Mouse (Mus musculus): Measurements from ENCODE around the gene Olfr548-ps1.

Olfr548-ps1 gene

DNA sequence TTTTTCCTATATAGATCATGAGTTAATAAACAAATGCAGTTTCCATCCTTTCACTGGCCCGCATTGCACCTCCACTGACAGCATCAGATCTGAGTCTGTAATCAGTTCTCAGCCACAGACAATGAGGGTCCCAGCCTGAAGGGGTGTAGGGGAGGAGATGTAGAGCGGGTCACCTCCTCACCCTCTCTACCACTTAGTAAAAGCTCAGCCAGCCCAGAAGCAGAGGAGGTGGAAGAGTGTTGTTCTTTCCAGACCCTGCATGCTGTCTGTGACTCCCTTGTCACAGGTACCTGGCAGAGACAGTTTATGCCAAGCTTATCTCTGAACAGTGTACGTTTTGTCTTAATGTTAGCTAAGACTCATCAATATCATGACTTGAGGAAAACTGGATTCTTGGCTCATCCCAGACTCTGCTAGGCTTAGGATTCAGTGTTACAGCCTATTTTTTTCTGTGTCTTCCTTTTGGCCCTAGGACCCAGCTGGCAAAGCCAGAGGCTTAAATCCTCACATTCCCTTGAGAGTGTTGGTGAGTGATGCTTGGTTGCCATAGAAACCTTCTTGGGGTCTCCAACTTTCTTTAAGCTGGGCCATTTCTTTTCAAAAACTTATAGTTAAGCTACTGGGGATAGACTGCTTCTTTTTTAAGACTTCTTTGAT lies 32.6 kb downstream of the Olfr548-ps1 start:
- no peak for DNase-seq (ENCODE audit: low spot score in 2 of 2)

DNA sequence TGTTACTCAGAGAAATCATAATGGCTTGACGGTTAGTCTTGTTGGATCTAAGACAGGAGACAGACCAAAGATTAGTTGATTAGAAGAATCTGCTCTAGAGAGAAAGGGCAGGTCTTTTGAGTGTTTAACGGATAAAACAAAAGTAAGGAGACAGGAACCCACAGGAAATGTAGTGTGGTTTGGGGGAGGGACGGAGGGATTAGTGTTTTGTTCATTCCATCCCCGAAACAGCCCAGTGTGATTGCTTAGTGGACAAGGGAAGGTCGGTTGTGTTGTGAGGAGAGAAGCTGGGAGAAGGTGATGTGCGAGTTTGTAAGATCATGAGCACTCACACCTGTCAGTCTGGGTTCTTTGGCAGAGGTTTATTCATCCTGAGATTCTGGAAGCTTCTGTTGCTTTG lies 35.3 kb downstream of the Olfr548-ps1 start:
- no peak for DNase-seq (ENCODE audit: low spot score in 2 of 2)

- DNase-seq (ENCODE audit: low spot score in 2 of 2): no peak
Observed at GRCm38 (mm10) chr7:102591786-102592185, 51.1 kb downstream of the Olfr548-ps1 start, which contains the start of gene Olfr551. Olfr551 (minus strand) TSS chr7:102591886.

All from right cerebral cortex, postnatal 10 days (tissue).